Mouse (Mus musculus) limb, embryonic 14.5 days (tissue): Measurements from ENCODE around the gene Katnal1. TPM values are rescaled to one million over a fixed set of nuclear protein-coding genes. Genes with fewer than 3 reads are reported as not detected.
A peak's percentile ranks its signal among the peaks of the same experiment; 100 is the strongest.

Source experiments
- ATAC-seq: fragments of 200-750 bp; cut with Nextera tagmentation; 2 replicates; pipeline ENCODE4 v1.8.0; 2017; ENCODE audit warnings: low read depth, moderate number of reproducible peaks, moderate TSS enrichment; ENCODE audit not compliant: low FRiP score
- DNase-seq: peaks from one replicate; pipeline ENCODE4 v3.0.0-alpha.2; 2015; ENCODE audit warnings: low spot score
- H3K27ac ChIP-seq: fragments of 300-500 bp; sonication (generic); replicated peaks from 2 replicates; pipeline ENCODE4 v1.5.1; 2014; ENCODE audit warnings: low read depth, mild to moderate bottlenecking, low read length, moderate library complexity, mixed read lengths
- H3K27me3 ChIP-seq: fragments of 300-500 bp; sonication (generic); 2 replicates; pipeline ENCODE4 v1.6.1; 2014; ENCODE audit warnings: low read length, mixed read lengths; ENCODE audit not compliant: control insufficient read depth, insufficient read depth
- H3K36me3 ChIP-seq: fragments of 300-500 bp; sonication (generic); 2 replicates; pipeline ENCODE4 v1.6.1; 2014; ENCODE audit warnings: mild to moderate bottlenecking, low read length, moderate library complexity, mixed read lengths; ENCODE audit not compliant: control insufficient read depth, insufficient read depth
- H3K4me1 ChIP-seq: fragments of 300-500 bp; sonication (generic); 2 replicates; pipeline ENCODE4 v1.6.1; 2014; ENCODE audit warnings: antibody characterized with exemption, low read length, mixed read lengths; ENCODE audit not compliant: control insufficient read depth, insufficient read depth
- H3K4me2 ChIP-seq: fragments of 300-500 bp; sonication (generic); replicated peaks from 2 replicates; pipeline ENCODE4 v1.6.1; 2014; ENCODE audit warnings: low read depth, mild to moderate bottlenecking, low read length, moderate library complexity; ENCODE audit not compliant: severe bottlenecking
- H3K4me3 ChIP-seq: fragments of 300-500 bp; sonication (generic); replicated peaks from 2 replicates; pipeline ENCODE4 v1.5.1; 2014; ENCODE audit warnings: low read length
- H3K9ac ChIP-seq: fragments of 300-500 bp; sonication (generic); 2 replicates; pipeline ENCODE4 v1.6.1; 2014; ENCODE audit warnings: mild to moderate bottlenecking, low read depth, low read length, moderate library complexity; ENCODE audit not compliant: severe bottlenecking
- H3K9me3 ChIP-seq: fragments of 300-500 bp; sonication (generic); 2 replicates; pipeline ENCODE4 v1.6.1; 2016; ENCODE audit warnings: low read length; ENCODE audit not compliant: control insufficient read depth
- POLR2A ChIP-seq: fragments of 200-500 bp; IDR thresholded peaks from 2 replicates; pipeline ENCODE4 v1.8.0; 2012; ENCODE audit warnings: inconsistent platforms, mild to moderate bottlenecking, moderate library complexity, borderline replicate concordance; ENCODE audit not compliant: insufficient read depth, insufficient read length; ENCODE audit errors: extremely low read depth
- WGBS: fragments of 180-500 bp; shearing (Covaris S2); extraction: QIAGEN DNeasy Blood & Tissue Kit; methylation state at CpG from one replicate; pipeline ENCODE4 v1.1.7; 2014; 5-methylcytosine and 5-hydroxymethylcytosine counted together
- polyA plus RNA-seq, 2 experiments: library from polyadenylated mRNA; depleted of rRNA in 1 of 2; stranded (reverse) in 1 of 2; unstranded in 1 of 2; fragments of >200 nt; fragmentation: Nextera tagmentation in 1 of 2; extraction: Ambion mirVana in 1 of 2; gene quantifications; 2 replicates each; pipeline versions ENCODE4 v1.2.1 to v1.2.3; 2012 to 2014

Gene Katnal1
- polyA plus RNA-seq, 2 experiments = 12.9 to 13.3 TPM

- WGBS = 72% methylated on average over 22 of the region's 22 CpGs
These were observed 25.4 kb upstream of the Katnal1 start for GRCm38 (mm10) chr5:148954314-148955060.

GRCm38 (mm10) chr5:148953098-148953497 is 24.0 kb upstream of the Katnal1 start:
- Histone ChIP-seq H3K27ac (no peak overlapping the region), H3K27me3 (no peaks in the 10 kb centered on the region), H3K4me3 (no peak overlapping the region), H3K4me1 (peaks cover 22% of the 10 kb centered on the region), H3K4me2 (no peak overlapping the region), H3K9ac (no peak overlapping the region), H3K36me3 (no peaks in the 10 kb centered on the region), H3K9me3 (no peaks in the 10 kb centered on the region; the same call in 1 of the 2 replicates)
- ATAC-seq (no peak), DNase-seq (no peak)
- TF ChIP-seq POLR2A = no peak
- WGBS = 73% methylated on average over 5 of the region's 5 CpGs

More at GRCm38 (mm10) chr5:148954314-148955060, 25.4 kb upstream of the Katnal1 start:
- Histone ChIP-seq H3K27me3 (no peaks in the 10 kb centered on the region), H3K9ac (no peak overlapping the region), H3K36me3 (no peaks in the 10 kb centered on the region), H3K4me2 (no peak overlapping the region), H3K27ac (no peak overlapping the region), H3K4me1 (peaks cover 25% of the 10 kb centered on the region), H3K9me3 (no peaks in the 10 kb centered on the region), H3K4me3 (no peak overlapping the region)
- ATAC-seq (no peak), DNase-seq (no peak)
- TF ChIP-seq POLR2A = no peak

DNA sequence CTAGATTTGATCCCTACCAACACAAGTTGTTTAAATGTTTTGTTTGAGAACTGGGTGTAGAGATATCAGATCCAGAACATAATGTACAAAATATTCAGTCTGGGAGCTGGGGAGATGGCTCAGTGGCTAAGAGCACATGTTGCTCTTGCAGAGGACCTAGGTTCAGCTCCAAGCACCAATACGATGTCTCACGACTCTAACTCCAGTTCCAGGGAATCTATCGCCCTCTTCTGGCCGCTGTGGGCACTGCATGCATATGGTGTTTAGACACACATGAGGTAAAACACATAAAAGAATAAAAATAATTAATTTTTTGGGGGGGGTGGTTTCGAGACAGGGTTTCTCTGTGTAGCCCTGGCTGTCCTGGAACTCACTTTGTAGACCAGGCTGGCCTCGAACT is 23.3 kb upstream of the Katnal1 start:
- 51% methylated on average over 6 of the region's 6 CpGs for WGBS
- no peak for ATAC-seq
- no peak for TF ChIP-seq POLR2A

GRCm38 (mm10) chr5:148951360-148951759 is 22.2 kb upstream of the Katnal1 start:
- Histone ChIP-seq H3K27ac (no peak overlapping the region), H3K4me3 (no peak overlapping the region), H3K4me1 (peaks cover 22% of the 10 kb centered on the region), H3K27me3 (no peaks in the 10 kb centered on the region), H3K4me2 (no peak overlapping the region), H3K9me3 (no peaks in the 10 kb centered on the region; the same call in 1 of the 2 replicates), H3K9ac (no peak overlapping the region), H3K36me3 (no peaks in the 10 kb centered on the region)
- WGBS = 85% methylated on average over 5 of the region's 5 CpGs
- no peak for TF ChIP-seq POLR2A
- DNase-seq = no peak
- no peak for ATAC-seq

More for the DNA sequence above, 23.3 kb upstream of the Katnal1 start:
- no peak overlapping the region for H3K4me3 ChIP-seq
- H3K4me1 ChIP-seq = peaks cover 22% of the 10 kb centered on the region
- no peak overlapping the region for H3K9ac ChIP-seq
- no peak overlapping the region for H3K4me2 ChIP-seq
- H3K9me3 ChIP-seq = no peaks in the 10 kb centered on the region; the same call in 1 of the 2 replicates
- no peaks in the 10 kb centered on the region for H3K36me3 ChIP-seq
- no peak for DNase-seq
- H3K27me3 ChIP-seq = no peaks in the 10 kb centered on the region
- H3K27ac ChIP-seq = no peak overlapping the region

DNA sequence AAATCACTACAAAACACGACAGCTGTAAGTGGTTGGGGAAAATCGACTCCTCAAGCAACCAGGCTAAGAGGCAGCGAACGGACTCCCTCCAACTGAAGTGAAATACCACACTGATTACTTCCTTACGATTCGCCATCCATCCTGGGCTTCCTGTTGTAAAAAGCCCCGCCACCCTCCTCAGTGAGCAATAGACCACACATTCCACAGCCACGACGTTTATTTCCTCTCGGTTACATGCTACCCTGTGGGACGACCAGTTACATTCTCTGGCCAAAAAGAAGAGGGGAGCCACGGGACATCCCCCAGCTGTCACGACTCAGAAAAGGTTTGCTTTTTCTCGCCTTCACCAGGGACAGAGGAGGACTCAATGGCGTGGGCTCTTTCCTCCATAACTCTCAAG is 20.9 kb upstream of the Katnal1 start:
- 0 out of 2 replicates have a peak overlapping the region, but pooled peaks have one; percentile 0 for H3K4me2 ChIP-seq
- no peak for TF ChIP-seq POLR2A
- peaks cover 22% of the 10 kb centered on the region for H3K4me1 ChIP-seq
- no peaks in the 10 kb centered on the region for H3K27me3 ChIP-seq
- H3K9ac ChIP-seq = no peak overlapping the region
- ATAC-seq = peak; percentile 80
- peak overlapping the region; percentile 85 for H3K27ac ChIP-seq
- 14% methylated on average over 15 of the region's 15 CpGs for WGBS
- no peaks in the 10 kb centered on the region; the same call in 1 of the 2 replicates for H3K9me3 ChIP-seq
- H3K4me3 ChIP-seq = no peak overlapping the region
- no peaks in the 10 kb centered on the region for H3K36me3 ChIP-seq
- peak; percentile 77 for DNase-seq
